Mouse (Mus musculus): Measurements from ENCODE around the gene Nrf1.

GRCm38 (mm10) chr6:30085351-30085750 is 37.6 kb downstream of the Nrf1 start:
- TF ChIP-seq POLR2A (IDR thresholded peaks at IDR 0.05; ENCODE audit: extremely low read depth, insufficient read depth, low read length) (no peak), CTCF (IDR thresholded peaks at IDR 0.05; ENCODE audit: extremely low read depth, insufficient read depth, low read length) (no peak)
